Mouse (Mus musculus) brain, adult 2 months (tissue): ENCODE data around the gene Rnf150.

ENCODE experiments used
- DNase-seq: peaks from one replicate; pipeline ENCODE4 v3.0.0; 2011; ENCODE audit warnings: low read depth, low spot score

Rnf150 gene

GRCm38 (mm10) chr8:83011286-83011685, 148.1 kb downstream of the Rnf150 start:
- peak; percentile 48 for DNase-seq

GRCm38 (mm10) chr8:83011758-83012157, 148.6 kb downstream of the Rnf150 start:
- peak; percentile 66 for DNase-seq

GRCm38 (mm10) chr8:83028211-83028610, 165.1 kb downstream of the Rnf150 start:
- DNase-seq = no peak

- DNase-seq = peak; percentile 86
These were observed 169.6 kb downstream of the Rnf150 start for GRCm38 (mm10) chr8:83032800-83033199.

- no peak for DNase-seq
These were observed 172.0 kb downstream of the Rnf150 start for GRCm38 (mm10) chr8:83035141-83035540.

- DNase-seq = peak; percentile 47
These were observed 173.5 kb downstream of the Rnf150 start for GRCm38 (mm10) chr8:83036521-83037166.

GRCm38 (mm10) chr8:83037321-83037720, 174.2 kb downstream of the Rnf150 start:
- no peak for DNase-seq

- peak; percentile 88 for DNase-seq
These were observed 175.4 kb downstream of the Rnf150 start for GRCm38 (mm10) chr8:83038575-83038974.

- peak; percentile 62 for DNase-seq
These were observed 178.3 kb downstream of the Rnf150 start for GRCm38 (mm10) chr8:83041440-83041839.

- no peak for DNase-seq
These were observed 183.8 kb downstream of the Rnf150 start for GRCm38 (mm10) chr8:83046912-83047311.

GRCm38 (mm10) chr8:83048527-83048926, 185.4 kb downstream of the Rnf150 start:
- DNase-seq = no peak

- no peak for DNase-seq
These were observed 186.0 kb downstream of the Rnf150 start for GRCm38 (mm10) chr8:83049171-83049601.

GRCm38 (mm10) chr8:83049616-83050015, 186.5 kb downstream of the Rnf150 start:
- peak; percentile 59 for DNase-seq

- DNase-seq = no peak
These were observed 189.7 kb downstream of the Rnf150 start for GRCm38 (mm10) chr8:83052896-83053295.

GRCm38 (mm10) chr8:83054801-83055200, 191.6 kb downstream of the Rnf150 start:
- no peak for DNase-seq

GRCm38 (mm10) chr8:83058951-83059350, 195.8 kb downstream of the Rnf150 start:
- no peak for DNase-seq

GRCm38 (mm10) chr8:83060076-83060475, 196.9 kb downstream of the Rnf150 start:
- DNase-seq = no peak

- DNase-seq = no peak
These were observed 198.1 kb downstream of the Rnf150 start for GRCm38 (mm10) chr8:83061257-83061656.

GRCm38 (mm10) chr8:83061873-83062272, 198.7 kb downstream of the Rnf150 start:
- DNase-seq = no peak

- DNase-seq = no peak
These were observed 199.1 kb downstream of the Rnf150 start for GRCm38 (mm10) chr8:83062276-83062675.

GRCm38 (mm10) chr8:83064096-83064495, 200.9 kb downstream of the Rnf150 start:
- DNase-seq = no peak

- DNase-seq = peak; percentile 45
These were observed 202.9 kb downstream of the Rnf150 start for GRCm38 (mm10) chr8:83066076-83066475.

GRCm38 (mm10) chr8:83066846-83067245, 203.7 kb downstream of the Rnf150 start:
- DNase-seq = no peak

GRCm38 (mm10) chr8:83067906-83068305, 204.8 kb downstream of the Rnf150 start:
- peak; percentile 53 for DNase-seq
